Mouse (Mus musculus) small intestine, adult 2 months (tissue): ENCODE measurements around the gene Srsy. TPM values are rescaled to one million over a fixed set of nuclear protein-coding genes. Genes with fewer than 3 reads are reported as not detected.
"Not testable (repeated sequence)": the region's sequence is repeated elsewhere in the genome, so short reads cannot be mapped to it uniquely, and the experiment has no call there.

Experiments used
- H3K27ac ChIP-seq: fragments of 200-500 bp; 2 replicates; pipeline ENCODE4 v1.5.1; 2012; ENCODE audit warnings: low read depth, low read length, control low read depth, inconsistent platforms; ENCODE audit not compliant: insufficient read depth
- H3K27me3 ChIP-seq: fragments of 200-500 bp; 2 replicates; pipeline ENCODE4 v1.6.1; 2012; ENCODE audit warnings: mild to moderate bottlenecking, moderate library complexity, low read length, inconsistent platforms; ENCODE audit not compliant: control insufficient read depth, insufficient read depth
- H3K36me3 ChIP-seq: fragments of 200-500 bp; 2 replicates; pipeline ENCODE4 v1.6.1; 2012; ENCODE audit warnings: mild to moderate bottlenecking, low read length, control low read depth, inconsistent platforms; ENCODE audit not compliant: control insufficient read depth, insufficient read depth
- H3K4me1 ChIP-seq: fragments of 200-500 bp; 2 replicates; pipeline ENCODE4 v1.6.1; 2012; ENCODE audit warnings: low read length, inconsistent platforms, mixed read lengths; ENCODE audit not compliant: control insufficient read depth, insufficient read depth, insufficient read length
- H3K4me3 ChIP-seq: fragments of 200-500 bp; 2 replicates; pipeline ENCODE4 v1.5.1; 2012; ENCODE audit warnings: low read depth, mild to moderate bottlenecking, control low read depth, inconsistent platforms, low read length, moderate library complexity
- WGBS: fragments of 180-500 bp; shearing (Covaris S2); methylation state at CpG from one replicate; pipeline ENCODE4 v1.1.7; 2018; 5-methylcytosine and 5-hydroxymethylcytosine counted together
- polyA plus RNA-seq: library from polyadenylated mRNA; depleted of rRNA; stranded (reverse); fragments of >200 nt; gene quantifications from 2 replicates; pipeline ENCODE4 v1.2.3, GENCODE M21; 2012; rRNA removed

The Srsy gene
- polyA plus RNA-seq, result not detected in 2 replicates

- WGBS, result no CpG with 5 or more reads among the region's 1 CpGs
- H3K27ac ChIP-seq, H3K4me3 ChIP-seq, H3K36me3 ChIP-seq, H3K4me1 ChIP-seq, H3K27me3 ChIP-seq: not testable (repeated sequence)
These were observed at the start of gene Srsy for GRCm38 (mm10) chrY:17937230-17937629. Gene Srsy, minus strand, starts transcription at chrY:17937330.

Other genes with a start within 250 kb of the Srsy start
- gene Gm21904, start 91.1 kb downstream of the Srsy start, polyA plus RNA-seq, result not detected in 2 replicates
- not detected in 2 replicates for gene Gm20772, start 62.6 kb downstream of the Srsy start, polyA plus RNA-seq
- gene Gm20831, start 62.6 kb downstream of the Srsy start, polyA plus RNA-seq, result not detected in 2 replicates
- not detected in 2 replicates for gene Gm21764, start 124.5 kb upstream of the Srsy start, polyA plus RNA-seq
- gene Ssty1, start 151.8 kb upstream of the Srsy start, polyA plus RNA-seq, result not detected in 2 replicates